Mouse (Mus musculus): ENCODE measurements around the gene Zfp451. TPM values are rescaled to one million over a fixed set of nuclear protein-coding genes. Genes with fewer than 3 reads are reported as not detected.

The Zfp451 gene
- total and polyA plus RNA-seq, 3 experiments = 33.7 to 102 (median 36.7) TPM

DNA sequence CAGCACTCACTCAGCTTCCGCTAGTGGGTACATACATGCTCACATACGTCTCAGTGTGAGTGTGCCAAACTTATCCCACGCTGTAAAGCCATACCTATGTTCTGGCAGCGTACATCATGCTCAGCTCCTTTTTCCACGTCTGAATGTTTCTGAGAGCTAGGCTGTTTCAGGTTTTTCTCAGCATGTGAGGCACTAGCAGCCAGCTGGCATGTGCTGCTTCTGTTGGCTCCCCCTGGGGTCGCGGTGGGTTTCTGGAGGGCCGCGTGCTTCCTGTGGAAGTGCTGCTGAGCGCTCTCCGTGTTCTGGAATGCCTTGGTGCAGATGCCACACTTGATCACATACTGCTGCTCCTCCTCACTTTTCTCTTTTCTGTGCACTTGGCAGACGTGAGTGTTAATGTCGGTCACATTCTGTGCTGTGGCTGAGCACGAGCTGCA, 38.2 kb downstream of the Zfp451 start:
- Histone ChIP-seq H3K36me3 (replicated peaks) (peaks cover 77% of the 10 kb centered on the region), H3K9me3 (replicated peaks) (no peaks in the 10 kb centered on the region), H3K27me3 (ENCODE audit: insufficient read depth, low read length) (no peaks in the 10 kb centered on the region), H3K4me1 (ENCODE audit: insufficient read depth, low read depth, low read length) (no peaks in the 10 kb centered on the region), H3K4me3 (ENCODE audit: low read depth, low read length) (no peak overlapping the region)
- no peak for DNase-seq (ENCODE audit: low spot score)
- no peak for ATAC-seq (ENCODE audit: extremely low read depth, insufficient number of reproducible peaks, low FRiP score, poor library complexity, severe bottlenecking)
- no peak for TF ChIP-seq CTCF (IDR thresholded peaks at IDR 0.05; ENCODE audit: low read depth, low read length)
- TF ChIP-seq GATA2 (IDR thresholded peaks at IDR 0.05; ENCODE audit: borderline replicate concordance, low read depth, low read length) = no peak
- no peak for TF ChIP-seq TAL1 (conservative IDR thresholded peaks at IDR 0.05; ENCODE audit: low read depth, low read length)
- TF ChIP-seq GATA1 (IDR thresholded peaks at IDR 0.05; ENCODE audit: borderline replicate concordance, low read length) = no peak
- TF ChIP-seq POLR2AphosphoS5 (IDR thresholded peaks at IDR 0.05; ENCODE audit: insufficient replicate concordance, low read depth, low read length) = no peak

DNA sequence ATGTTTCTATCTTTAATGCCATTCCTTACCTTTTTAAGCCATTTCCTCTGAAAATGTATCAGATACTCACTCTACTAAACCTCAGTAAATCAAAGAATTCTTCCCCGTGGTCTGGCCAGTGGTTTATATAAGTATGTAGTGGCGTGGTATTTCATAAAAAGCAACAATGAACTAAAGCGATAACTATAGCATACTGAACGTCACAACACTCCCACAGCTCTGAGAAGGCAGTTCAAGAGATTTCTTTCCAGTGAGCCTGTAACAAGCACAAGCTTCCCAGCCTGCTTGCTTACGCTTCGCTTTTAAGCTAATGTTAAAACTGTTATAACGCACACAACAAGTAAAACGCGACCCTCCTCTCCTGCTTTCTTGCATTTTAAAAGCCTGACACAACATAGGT, 42.3 kb downstream of the Zfp451 start:
- DNase-seq (ENCODE audit: low spot score) = no peak
- Histone ChIP-seq H3K9me3 (replicated peaks) (no peaks in the 10 kb centered on the region), H3K4me1 (ENCODE audit: insufficient read depth, low read depth, low read length) (no peaks in the 10 kb centered on the region), H3K36me3 (replicated peaks) (peaks cover 88% of the 10 kb centered on the region), H3K27me3 (ENCODE audit: insufficient read depth, low read length) (no peaks in the 10 kb centered on the region), H3K4me3 (ENCODE audit: low read depth, low read length) (no peak overlapping the region)
- no peak for ATAC-seq (ENCODE audit: extremely low read depth, insufficient number of reproducible peaks, low FRiP score, poor library complexity, severe bottlenecking)
- TF ChIP-seq POLR2AphosphoS5 (IDR thresholded peaks at IDR 0.05; ENCODE audit: insufficient replicate concordance, low read depth, low read length) (no peak), GATA1 (IDR thresholded peaks at IDR 0.05; ENCODE audit: borderline replicate concordance, low read length) (no peak), TAL1 (conservative IDR thresholded peaks at IDR 0.05; ENCODE audit: low read depth, low read length) (no peak), CTCF (IDR thresholded peaks at IDR 0.05; ENCODE audit: low read depth, low read length) (no peak), GATA2 (IDR thresholded peaks at IDR 0.05; ENCODE audit: borderline replicate concordance, low read depth, low read length) (no peak)

DNA sequence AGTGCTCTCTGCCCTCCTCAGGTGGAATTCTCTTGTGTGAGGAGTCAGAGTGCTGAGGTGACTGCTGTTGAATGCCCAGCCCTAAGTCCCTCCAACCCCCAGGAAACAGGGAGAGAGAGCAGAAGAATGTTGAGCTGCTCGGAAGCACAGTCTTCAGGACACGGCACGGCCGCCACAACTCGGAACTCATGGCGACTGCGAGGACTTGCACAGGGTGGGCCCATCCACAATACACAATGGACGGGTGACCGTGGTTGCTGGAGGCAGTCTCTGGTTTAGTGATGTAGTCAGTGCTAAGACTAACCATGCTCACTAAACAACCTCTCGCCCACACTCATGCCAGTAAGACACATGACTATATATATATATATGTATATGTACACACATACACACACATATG, 42.8 kb downstream of the Zfp451 start:
- DNase-seq (ENCODE audit: low spot score) (no peak), ATAC-seq (ENCODE audit: extremely low read depth, insufficient number of reproducible peaks, low FRiP score, poor library complexity, severe bottlenecking) (no peak)
- no peak overlapping the region for H3K4me3 ChIP-seq (ENCODE audit: low read depth, low read length)
- H3K4me1 ChIP-seq (ENCODE audit: insufficient read depth, low read depth, low read length) = no peaks in the 10 kb centered on the region
- no peaks in the 10 kb centered on the region for H3K9me3 ChIP-seq (replicated peaks)
- peaks cover 88% of the 10 kb centered on the region for H3K36me3 ChIP-seq (replicated peaks)
- H3K27me3 ChIP-seq (ENCODE audit: insufficient read depth, low read length) = no peaks in the 10 kb centered on the region
- TF ChIP-seq CTCF (IDR thresholded peaks at IDR 0.05; ENCODE audit: low read depth, low read length) (no peak), TAL1 (conservative IDR thresholded peaks at IDR 0.05; ENCODE audit: low read depth, low read length) (no peak)

DNA sequence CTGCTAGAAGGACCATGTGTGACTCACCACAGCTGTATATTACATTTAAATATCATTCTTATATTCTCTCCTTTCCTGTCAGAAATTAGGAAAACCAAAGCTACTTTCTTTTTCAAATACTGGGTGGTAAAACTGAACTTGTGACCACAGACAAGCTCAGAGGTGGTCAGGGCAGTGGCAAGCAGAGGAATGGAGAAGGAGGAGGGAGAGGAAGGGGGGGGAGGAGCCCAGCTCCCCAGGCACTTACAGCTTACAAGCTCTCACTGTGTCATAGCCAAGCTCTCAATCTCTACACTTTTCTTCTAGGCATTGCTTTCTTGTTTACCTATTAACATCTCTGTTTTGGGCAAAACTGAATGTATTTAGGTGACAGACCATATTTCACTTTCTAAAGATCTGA, 45.6 kb downstream of the Zfp451 start:
- Histone ChIP-seq H3K27me3 (ENCODE audit: insufficient read depth, low read length) (no peaks in the 10 kb centered on the region), H3K4me3 (ENCODE audit: low read depth, low read length) (no peak overlapping the region), H3K4me1 (ENCODE audit: insufficient read depth, low read depth, low read length) (no peaks in the 10 kb centered on the region), H3K36me3 (replicated peaks) (peaks cover 88% of the 10 kb centered on the region), H3K9me3 (replicated peaks) (no peaks in the 10 kb centered on the region)
- TF ChIP-seq POLR2AphosphoS5 (IDR thresholded peaks at IDR 0.05; ENCODE audit: insufficient replicate concordance, low read depth, low read length) (no peak), CTCF (IDR thresholded peaks at IDR 0.05; ENCODE audit: low read depth, low read length) (no peak)
- ATAC-seq (ENCODE audit: extremely low read depth, insufficient number of reproducible peaks, low FRiP score, poor library complexity, severe bottlenecking) (no peak), DNase-seq (ENCODE audit: low spot score) (no peak)

DNA sequence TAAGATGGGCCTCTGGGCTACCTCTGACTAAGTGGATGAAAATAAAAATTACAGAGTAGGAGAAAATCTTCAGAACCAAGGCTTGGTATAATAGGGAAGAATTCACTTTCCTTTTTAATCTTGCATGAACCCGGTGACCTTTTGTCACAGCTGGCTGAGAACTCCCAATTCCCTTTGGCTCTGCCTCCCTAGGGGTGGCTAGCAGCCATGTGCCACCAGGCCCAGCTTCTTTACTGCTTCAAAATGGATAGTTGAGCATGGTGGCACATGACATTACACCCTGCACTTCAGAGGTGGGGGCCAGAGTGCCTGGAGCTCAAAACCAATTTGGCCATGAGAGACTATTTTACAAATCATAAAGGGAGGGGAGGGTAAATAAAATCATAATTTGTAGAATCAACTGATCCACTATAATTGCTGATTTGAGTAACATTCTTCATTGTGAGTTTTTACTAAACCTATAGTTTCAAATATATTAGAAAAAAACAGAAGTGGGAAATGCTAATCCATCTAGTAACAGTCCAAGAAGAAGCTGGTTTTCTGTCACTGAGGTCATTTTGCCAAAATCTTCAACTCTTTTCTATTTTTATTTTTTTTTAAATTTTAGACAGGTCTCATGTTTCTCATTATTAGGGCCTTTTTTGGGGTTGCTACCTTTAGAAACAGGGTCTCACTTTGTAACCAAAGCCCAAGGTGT, 46.2 kb downstream of the Zfp451 start:
- Histone ChIP-seq H3K9me3 (replicated peaks) (no peaks in the 10 kb centered on the region), H3K36me3 (replicated peaks) (peaks cover 91% of the 10 kb centered on the region), H3K4me3 (ENCODE audit: low read depth, low read length) (no peak overlapping the region), H3K4me1 (ENCODE audit: insufficient read depth, low read depth, low read length) (no peaks in the 10 kb centered on the region), H3K27me3 (ENCODE audit: insufficient read depth, low read length) (no peaks in the 10 kb centered on the region)
- no peak for TF ChIP-seq TAL1 (conservative IDR thresholded peaks at IDR 0.05; ENCODE audit: low read depth, low read length)
- TF ChIP-seq GATA1 (IDR thresholded peaks at IDR 0.05; ENCODE audit: borderline replicate concordance, low read length) = no peak
- TF ChIP-seq CTCF (IDR thresholded peaks at IDR 0.05; ENCODE audit: low read depth, low read length) = no peak
- TF ChIP-seq POLR2AphosphoS5 (IDR thresholded peaks at IDR 0.05; ENCODE audit: insufficient replicate concordance, low read depth, low read length) = no peak
- no peak for TF ChIP-seq GATA2 (IDR thresholded peaks at IDR 0.05; ENCODE audit: borderline replicate concordance, low read depth, low read length)
- DNase-seq (ENCODE audit: low spot score) (no peak), ATAC-seq (ENCODE audit: extremely low read depth, insufficient number of reproducible peaks, low FRiP score, poor library complexity, severe bottlenecking) (no peak)

DNA sequence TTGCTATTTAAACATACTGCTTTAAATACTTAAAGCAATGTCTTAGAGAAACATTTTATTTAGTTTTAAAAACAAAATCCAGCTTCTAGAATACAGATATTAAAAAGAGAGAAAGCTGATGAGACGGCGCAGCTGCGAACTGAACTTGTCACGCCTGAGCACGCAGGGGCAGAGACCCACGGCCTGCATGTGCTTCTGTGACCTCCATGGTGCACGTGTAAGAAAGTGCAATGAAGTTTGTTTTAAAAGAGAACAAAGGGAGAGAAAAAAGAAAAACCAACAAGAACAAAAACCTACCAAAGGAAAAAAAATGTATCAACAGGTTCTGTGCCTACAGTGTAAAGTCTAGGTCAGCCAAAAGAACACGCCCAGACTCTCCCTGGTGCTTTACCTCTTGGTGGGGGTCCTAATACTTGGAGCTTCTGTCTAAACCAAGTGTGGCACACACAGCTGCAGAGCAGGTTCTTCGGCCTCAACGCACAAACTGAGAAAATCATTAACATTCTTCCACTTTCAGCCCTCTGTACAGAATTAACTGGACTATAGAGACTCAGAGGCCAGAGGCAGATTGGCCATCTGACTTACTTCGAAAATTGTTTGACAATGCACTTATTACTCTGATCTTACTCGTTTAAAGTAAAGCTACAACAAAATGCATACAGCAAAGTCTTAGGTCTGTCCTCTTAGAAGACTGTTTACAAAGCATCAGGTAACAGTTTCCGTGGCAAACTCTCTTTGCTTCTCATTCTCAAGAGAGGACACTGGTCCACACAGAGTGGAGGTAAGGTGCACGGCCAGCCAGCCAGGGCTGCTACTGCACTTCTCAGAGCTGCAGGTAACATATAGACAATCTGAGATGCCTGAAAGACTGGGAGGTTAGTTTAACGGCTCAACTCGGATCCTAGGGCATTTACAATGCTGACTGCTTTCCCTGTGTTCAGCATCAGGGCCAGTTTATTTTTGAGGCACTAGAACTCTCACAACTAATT, 47.6 kb downstream of the Zfp451 start:
- no peak for ATAC-seq (ENCODE audit: extremely low read depth, insufficient number of reproducible peaks, low FRiP score, poor library complexity, severe bottlenecking)
- H3K36me3 ChIP-seq (replicated peaks) = peaks cover 90% of the 10 kb centered on the region

More for the DNA sequence above, 47.6 kb downstream of the Zfp451 start:
- Histone ChIP-seq H3K4me1 (ENCODE audit: insufficient read depth, low read depth, low read length) (no peaks in the 10 kb centered on the region), H3K9me3 (replicated peaks) (no peaks in the 10 kb centered on the region), H3K4me3 (ENCODE audit: low read depth, low read length) (no peak overlapping the region), H3K27me3 (ENCODE audit: insufficient read depth, low read length) (no peaks in the 10 kb centered on the region)
- no peak for DNase-seq (ENCODE audit: low spot score)
- TF ChIP-seq CTCF (IDR thresholded peaks at IDR 0.05; ENCODE audit: low read depth, low read length) = no peak
- TF ChIP-seq POLR2AphosphoS5 (IDR thresholded peaks at IDR 0.05; ENCODE audit: insufficient replicate concordance, low read depth, low read length) = no peak
- no peak for TF ChIP-seq TAL1 (conservative IDR thresholded peaks at IDR 0.05; ENCODE audit: low read depth, low read length)
- no peak for TF ChIP-seq GATA1 (IDR thresholded peaks at IDR 0.05; ENCODE audit: borderline replicate concordance, low read length)
- no peak for TF ChIP-seq GATA2 (IDR thresholded peaks at IDR 0.05; ENCODE audit: borderline replicate concordance, low read depth, low read length)
